Mouse (Mus musculus): ENCODE data around the gene Cldn6. TPM values are rescaled to one million over a fixed set of nuclear protein-coding genes. Genes with fewer than 3 reads are reported as not detected.
A peak's percentile ranks its signal among the peaks of the same experiment; 100 is the strongest.

Cldn6 gene
- polyA plus RNA-seq, 1 experiment from 2014 or later = 23.3 TPM

DNA sequence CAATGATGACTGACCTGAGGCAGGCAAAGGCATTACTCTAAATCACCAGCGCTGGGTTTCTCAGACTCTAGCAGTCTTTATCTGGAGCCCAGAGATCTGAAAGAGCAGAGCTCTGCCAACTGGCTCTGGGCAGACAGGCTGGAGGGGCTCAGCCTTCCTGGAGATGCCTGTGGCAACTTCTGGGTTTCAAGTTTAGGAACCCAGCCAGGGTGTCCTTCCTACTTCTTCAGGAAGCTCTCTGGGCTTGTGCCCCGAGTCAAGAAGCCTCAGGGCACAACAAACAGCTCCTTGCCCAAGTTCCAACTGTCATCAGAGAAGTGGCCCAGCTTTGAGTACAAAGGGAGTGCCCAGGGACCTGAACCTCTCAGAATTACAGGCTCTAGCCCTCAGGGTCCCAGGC lies 24.6 kb upstream of the Cldn6 start:
- no peaks in the 10 kb centered on the region for H3K9me3 ChIP-seq (ENCODE audit: control insufficient read depth, low read length)
- H3K36me3 ChIP-seq (ENCODE audit: control insufficient read depth, insufficient read depth, low read length) = no peaks in the 10 kb centered on the region
- no peak for DNase-seq (ENCODE audit: low spot score)
- H3K4me3 ChIP-seq (ENCODE audit: low read depth, low read length) = no peak overlapping the region
- H3K27me3 ChIP-seq (ENCODE audit: control insufficient read depth, insufficient read depth, low read length) = no peaks in the 10 kb centered on the region; the same call in 1 of the 2 replicates
- H3K4me1 ChIP-seq (ENCODE audit: control insufficient read depth, insufficient read depth, low read length) = no peaks in the 10 kb centered on the region
- WGBS = 65% methylated on average over 2 of the region's 2 CpGs
- no peak for ATAC-seq (ENCODE audit: insufficient number of reproducible peaks, low FRiP score, low TSS enrichment, low read depth)
- no peak overlapping the region for H3K4me2 ChIP-seq (ENCODE audit: low read depth, severe bottlenecking)
- no peak overlapping the region for H3K27ac ChIP-seq (replicated peaks; ENCODE audit: low read depth, low read length)
- H3K9ac ChIP-seq (ENCODE audit: low read length) = no peak overlapping the region

DNA sequence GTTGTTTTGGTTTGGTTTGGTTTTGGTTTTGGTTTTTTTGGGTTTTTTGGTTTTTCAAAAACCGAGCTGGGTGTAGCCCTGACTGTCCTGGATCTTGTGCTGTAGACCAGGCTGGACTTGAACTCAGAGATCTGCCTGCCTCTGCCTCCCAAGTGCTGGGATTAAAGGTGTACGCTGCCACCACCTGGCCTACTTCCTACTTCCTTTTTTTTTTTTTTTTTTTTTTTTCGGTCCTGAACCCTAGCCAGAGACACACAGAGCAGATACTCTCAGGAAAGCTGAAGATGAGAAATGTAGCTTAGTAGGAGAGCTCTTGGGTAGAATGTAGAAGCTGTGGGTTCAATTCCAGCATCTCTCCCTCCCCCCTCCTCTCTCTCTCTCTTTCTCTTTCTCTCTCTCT lies 20.6 kb upstream of the Cldn6 start:
- no peak for ATAC-seq (ENCODE audit: insufficient number of reproducible peaks, low FRiP score, low TSS enrichment, low read depth)
- Histone ChIP-seq H3K27me3 (ENCODE audit: control insufficient read depth, insufficient read depth, low read length) (peaks cover 22% of the 10 kb centered on the region), H3K4me1 (ENCODE audit: control insufficient read depth, insufficient read depth, low read length) (no peaks in the 10 kb centered on the region)

DNA sequence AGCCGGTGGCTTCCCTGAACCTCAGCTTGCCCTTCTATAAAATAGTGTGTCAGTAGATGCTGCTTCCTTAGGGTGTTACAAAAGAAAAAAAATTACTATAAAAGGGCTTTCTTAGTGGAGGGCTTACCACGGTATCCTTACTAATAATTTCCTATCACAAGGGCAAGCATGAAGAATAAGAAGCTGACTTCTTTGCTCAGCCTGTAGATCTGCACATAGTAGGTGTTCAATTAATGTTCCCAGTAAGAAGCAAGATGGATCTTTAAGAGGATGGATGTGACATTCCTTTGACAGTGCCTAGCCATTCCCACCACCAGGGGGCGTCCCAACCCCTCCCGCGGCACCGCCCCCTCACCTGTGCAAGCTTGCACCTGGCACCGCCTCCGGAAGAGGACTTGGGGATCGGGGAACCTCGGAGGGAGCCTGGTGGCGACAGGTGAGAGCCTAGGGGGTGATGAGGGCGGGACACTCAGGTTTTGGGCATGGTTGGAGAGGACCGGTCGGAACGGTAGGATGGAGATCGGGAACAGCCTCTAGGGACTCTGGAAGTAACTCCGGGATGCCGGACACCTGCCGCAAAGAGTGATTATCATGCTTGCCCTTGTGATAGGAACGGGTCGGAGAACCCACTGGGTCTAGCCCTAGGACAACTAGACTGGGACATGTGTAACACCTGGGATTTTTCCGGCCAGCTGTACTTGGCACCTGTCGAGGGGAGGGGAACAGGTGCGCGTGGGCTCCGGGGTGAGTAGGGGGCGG lies 18.8 kb upstream of the Cldn6 start, which contains the start of gene Bicdl2:
Bicdl2 (plus strand) TSS at position 390 of the 759 bp plus-strand sequence.
- 6% methylated on average over 27 of the region's 27 CpGs for WGBS
- H3K4me2 ChIP-seq (ENCODE audit: low read depth, severe bottlenecking) = no peak within 1 kb of the TSS
- DNase-seq (ENCODE audit: low spot score) = peak; percentile 67

More for the DNA sequence above, 20.6 kb upstream of the Cldn6 start:
- H3K4me3 ChIP-seq (ENCODE audit: low read depth, low read length) = no peak overlapping the region
- H3K4me2 ChIP-seq (ENCODE audit: low read depth, severe bottlenecking) = no peak overlapping the region
- no peak overlapping the region for H3K9ac ChIP-seq (ENCODE audit: low read length)
- H3K9me3 ChIP-seq (ENCODE audit: control insufficient read depth, low read length) = no peaks in the 10 kb centered on the region
- H3K36me3 ChIP-seq (ENCODE audit: control insufficient read depth, insufficient read depth, low read length) = no peaks in the 10 kb centered on the region
- no peak for DNase-seq (ENCODE audit: low spot score)
- WGBS = 79% methylated on average over 3 of the region's 3 CpGs
- no peak overlapping the region for H3K27ac ChIP-seq (replicated peaks; ENCODE audit: low read depth, low read length)

DNA sequence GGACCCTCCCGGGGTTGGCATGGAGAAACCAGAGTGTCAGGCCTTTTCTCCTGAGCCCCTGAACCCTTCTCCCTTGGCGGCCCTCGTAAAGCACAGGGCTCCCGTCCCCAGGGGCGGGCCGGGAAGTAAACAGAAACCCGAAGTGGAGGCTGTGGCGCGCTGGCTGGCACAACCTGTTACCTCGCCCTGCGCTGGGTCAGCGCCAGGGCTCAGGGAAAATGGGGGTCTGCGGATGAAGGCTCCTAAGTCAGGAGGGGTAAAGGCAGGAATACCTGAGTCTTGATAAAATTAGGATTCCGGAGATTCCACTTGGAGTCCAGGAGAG lies 18.2 kb upstream of the Cldn6 start:
- no peaks in the 10 kb centered on the region for H3K36me3 ChIP-seq (ENCODE audit: control insufficient read depth, insufficient read depth, low read length)
- no peaks in the 10 kb centered on the region for H3K4me1 ChIP-seq (ENCODE audit: control insufficient read depth, insufficient read depth, low read length)
- DNase-seq (ENCODE audit: low spot score) (no peak), ATAC-seq (ENCODE audit: insufficient number of reproducible peaks, low FRiP score, low TSS enrichment, low read depth) (no peak)
- no peak overlapping the region for H3K4me2 ChIP-seq (ENCODE audit: low read depth, severe bottlenecking)
- peaks cover 22% of the 10 kb centered on the region for H3K27me3 ChIP-seq (ENCODE audit: control insufficient read depth, insufficient read depth, low read length)
- H3K9me3 ChIP-seq (ENCODE audit: control insufficient read depth, low read length) = no peaks in the 10 kb centered on the region
- H3K4me3 ChIP-seq (ENCODE audit: low read depth, low read length) = no peak overlapping the region
- H3K27ac ChIP-seq (replicated peaks; ENCODE audit: low read depth, low read length) = no peak overlapping the region
- no peak overlapping the region for H3K9ac ChIP-seq (ENCODE audit: low read length)
- WGBS = 4% methylated on average over 14 of the region's 14 CpGs

More for the DNA sequence above, 18.8 kb upstream of the Cldn6 start, which contains the start of gene Bicdl2:
- no peak within 1 kb of the TSS for H3K27ac ChIP-seq (replicated peaks; ENCODE audit: low read depth, low read length)
- no peak within 1 kb of the TSS for H3K9ac ChIP-seq (ENCODE audit: low read length)
- ATAC-seq (ENCODE audit: insufficient number of reproducible peaks, low FRiP score, low TSS enrichment, low read depth) = no peak
- no peaks in the 10 kb centered on the region for H3K4me1 ChIP-seq (ENCODE audit: control insufficient read depth, insufficient read depth, low read length)
- no peak within 1 kb of the TSS for H3K4me3 ChIP-seq (ENCODE audit: low read depth, low read length)
- H3K36me3 ChIP-seq (ENCODE audit: control insufficient read depth, insufficient read depth, low read length) = no peaks in the 10 kb centered on the region
- peaks cover 22% of the 10 kb centered on the region for H3K27me3 ChIP-seq (ENCODE audit: control insufficient read depth, insufficient read depth, low read length)
- no peaks in the 10 kb centered on the region for H3K9me3 ChIP-seq (ENCODE audit: control insufficient read depth, low read length)

DNA sequence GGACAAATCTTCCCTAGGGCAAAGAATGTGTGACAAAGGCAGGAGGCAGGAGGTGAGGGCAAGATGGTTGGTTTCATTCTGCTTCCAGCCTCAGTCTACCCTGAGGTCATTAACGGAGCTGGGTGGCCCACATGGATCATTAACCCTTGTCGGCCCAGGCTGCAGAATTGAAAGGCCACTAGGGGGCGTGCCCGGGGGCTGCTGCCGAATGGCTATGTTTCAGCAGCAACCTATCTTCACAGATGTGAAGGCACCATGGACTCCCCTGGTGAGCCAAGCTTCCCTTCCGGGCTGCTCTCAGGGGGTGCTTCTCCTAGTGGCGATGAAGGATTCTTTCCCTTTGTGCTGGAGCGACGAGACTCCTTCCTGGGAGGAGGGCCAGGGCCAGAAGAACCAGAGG lies 17.5 kb upstream of the Cldn6 start:
- WGBS = 4% methylated on average over 9 of the region's 9 CpGs
- Histone ChIP-seq H3K27ac (replicated peaks; ENCODE audit: low read depth, low read length) (no peak overlapping the region), H3K4me2 (ENCODE audit: low read depth, severe bottlenecking) (no peak overlapping the region), H3K4me1 (ENCODE audit: control insufficient read depth, insufficient read depth, low read length) (no peaks in the 10 kb centered on the region), H3K27me3 (ENCODE audit: control insufficient read depth, insufficient read depth, low read length) (peaks cover 22% of the 10 kb centered on the region), H3K4me3 (ENCODE audit: low read depth, low read length) (no peak overlapping the region), H3K36me3 (ENCODE audit: control insufficient read depth, insufficient read depth, low read length) (peaks cover under 1% of the 10 kb centered on the region; the same call in 1 of the 2 replicates), H3K9me3 (ENCODE audit: control insufficient read depth, low read length) (no peaks in the 10 kb centered on the region), H3K9ac (ENCODE audit: low read length) (no peak overlapping the region)
- ATAC-seq (ENCODE audit: insufficient number of reproducible peaks, low FRiP score, low TSS enrichment, low read depth) (no peak), DNase-seq (ENCODE audit: low spot score) (peak; percentile 47)

DNA sequence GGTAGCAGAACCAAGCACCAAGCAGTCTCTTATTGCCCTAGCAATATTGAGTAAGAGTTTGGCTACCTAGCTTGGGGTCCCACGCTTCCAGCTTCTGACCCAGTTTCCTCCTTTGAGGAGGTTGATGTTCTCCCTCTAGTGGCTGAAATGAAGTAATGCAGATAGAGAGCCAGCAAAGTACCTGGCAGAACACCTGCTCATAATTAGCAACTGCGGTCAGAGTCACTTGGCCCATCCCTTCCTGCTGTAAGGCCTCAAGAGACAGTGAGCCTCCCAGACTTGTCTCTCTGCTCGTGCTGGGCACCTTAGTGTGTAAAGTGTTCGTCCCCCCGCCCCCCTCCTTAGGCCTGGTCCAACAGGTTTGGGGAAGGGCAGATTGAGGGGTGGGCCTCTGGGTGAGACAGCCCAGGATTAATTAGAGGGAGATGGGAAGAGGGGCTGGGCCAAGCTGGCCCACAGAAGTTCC lies 14.5 kb upstream of the Cldn6 start:
- WGBS = 12% methylated on average over 5 of the region's 5 CpGs

DNA sequence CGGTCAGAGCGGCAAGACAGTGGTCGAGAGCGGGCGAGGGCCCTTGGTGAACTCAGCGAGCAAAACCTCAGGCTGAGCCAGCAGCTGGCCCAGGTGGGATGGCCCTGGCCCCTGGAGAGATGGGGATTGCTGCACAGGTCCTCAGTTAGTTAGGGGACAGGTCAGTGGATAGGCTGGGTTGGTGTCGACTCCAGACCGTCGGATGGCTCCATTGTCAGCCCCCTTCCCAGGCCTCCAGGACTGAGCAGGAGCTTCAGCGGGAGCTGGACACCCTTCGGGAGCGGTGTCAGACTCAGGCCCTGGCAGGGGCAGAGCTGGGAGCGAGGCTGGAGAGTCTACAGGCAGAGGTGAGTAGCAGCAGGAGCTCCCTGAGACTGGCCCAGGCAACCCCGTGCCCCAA lies 13.5 kb upstream of the Cldn6 start:
- Histone ChIP-seq H3K4me1 (ENCODE audit: control insufficient read depth, insufficient read depth, low read length) (no peaks in the 10 kb centered on the region), H3K27ac (replicated peaks; ENCODE audit: low read depth, low read length) (no peak overlapping the region), H3K9me3 (ENCODE audit: control insufficient read depth, low read length) (no peaks in the 10 kb centered on the region), H3K36me3 (ENCODE audit: control insufficient read depth, insufficient read depth, low read length) (peaks cover 10% of the 10 kb centered on the region), H3K4me2 (ENCODE audit: low read depth, severe bottlenecking) (no peak overlapping the region), H3K9ac (ENCODE audit: low read length) (no peak overlapping the region), H3K27me3 (ENCODE audit: control insufficient read depth, insufficient read depth, low read length) (peaks cover 17% of the 10 kb centered on the region), H3K4me3 (ENCODE audit: low read depth, low read length) (no peak overlapping the region)
- WGBS = 77% methylated on average over 14 of the region's 14 CpGs
- DNase-seq (ENCODE audit: low spot score) (peak; percentile 23), ATAC-seq (ENCODE audit: insufficient number of reproducible peaks, low FRiP score, low TSS enrichment, low read depth) (no peak)

More for the DNA sequence above, 14.5 kb upstream of the Cldn6 start:
- Histone ChIP-seq H3K9ac (ENCODE audit: low read length) (no peak overlapping the region), H3K4me1 (ENCODE audit: control insufficient read depth, insufficient read depth, low read length) (no peaks in the 10 kb centered on the region), H3K27me3 (ENCODE audit: control insufficient read depth, insufficient read depth, low read length) (peaks cover 22% of the 10 kb centered on the region), H3K4me2 (ENCODE audit: low read depth, severe bottlenecking) (no peak overlapping the region), H3K36me3 (ENCODE audit: control insufficient read depth, insufficient read depth, low read length) (peaks cover 8% of the 10 kb centered on the region), H3K27ac (replicated peaks; ENCODE audit: low read depth, low read length) (no peak overlapping the region), H3K9me3 (ENCODE audit: control insufficient read depth, low read length) (no peaks in the 10 kb centered on the region), H3K4me3 (ENCODE audit: low read depth, low read length) (no peak overlapping the region)
- ATAC-seq (ENCODE audit: insufficient number of reproducible peaks, low FRiP score, low TSS enrichment, low read depth) (peak; percentile 45; the same call in 1 of the 2 replicates), DNase-seq (ENCODE audit: low spot score) (peak; percentile 61)

DNA sequence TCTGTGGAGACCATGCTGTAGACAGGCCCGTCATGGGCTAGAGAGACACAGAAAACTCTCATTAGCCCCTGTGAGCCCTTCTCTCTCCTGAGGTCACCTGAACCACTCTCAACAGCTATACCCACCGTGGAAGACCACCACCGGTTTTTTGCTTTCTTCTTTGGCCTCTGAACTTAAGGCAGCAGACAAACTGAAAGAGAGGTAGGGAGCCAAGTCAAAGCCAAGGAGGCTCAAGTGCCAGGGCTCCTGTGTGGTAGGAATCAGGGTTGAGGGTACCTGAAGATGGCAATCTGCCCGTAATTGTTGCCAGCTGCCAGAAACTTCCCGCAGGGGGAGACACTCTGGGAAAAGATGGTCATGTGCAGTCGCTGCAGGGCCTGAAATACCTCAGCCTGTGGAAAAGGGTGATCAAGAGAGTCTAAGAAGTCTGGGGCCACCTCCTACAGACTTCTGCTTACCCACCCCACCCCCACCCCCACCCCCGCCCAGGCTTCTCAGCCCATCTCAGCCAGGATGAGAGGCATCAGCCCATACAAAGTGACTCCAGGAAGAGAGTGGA lies 8.5 kb upstream of the Cldn6 start:
- WGBS = 84% methylated on average over 7 of the region's 7 CpGs
- no peak for DNase-seq (ENCODE audit: low spot score)

More for the DNA sequence above, 8.5 kb upstream of the Cldn6 start:
- no peak overlapping the region for H3K9ac ChIP-seq (ENCODE audit: low read length)
- H3K27me3 ChIP-seq (ENCODE audit: control insufficient read depth, insufficient read depth, low read length) = peaks cover 4% of the 10 kb centered on the region
- no peak for ATAC-seq (ENCODE audit: insufficient number of reproducible peaks, low FRiP score, low TSS enrichment, low read depth)
- H3K9me3 ChIP-seq (ENCODE audit: control insufficient read depth, low read length) = no peaks in the 10 kb centered on the region
- H3K4me3 ChIP-seq (ENCODE audit: low read depth, low read length) = no peak overlapping the region
- no peak overlapping the region for H3K27ac ChIP-seq (replicated peaks; ENCODE audit: low read depth, low read length)
- peaks cover 10% of the 10 kb centered on the region for H3K36me3 ChIP-seq (ENCODE audit: control insufficient read depth, insufficient read depth, low read length)
- H3K4me2 ChIP-seq (ENCODE audit: low read depth, severe bottlenecking) = no peak overlapping the region
- H3K4me1 ChIP-seq (ENCODE audit: control insufficient read depth, insufficient read depth, low read length) = peaks cover 7% of the 10 kb centered on the region

All from limb, embryonic 11.5 days (tissue).